Mouse (Mus musculus): ENCODE measurements at regions not wholly inside any gene's neighbourhood (a gene's known extent, or its start where the extent isn't known, plus 50 kb on each side); places are given as distances from the start of the nearest gene placed in this dataset.
"Not testable (repeated sequence)": the region's sequence is repeated elsewhere in the genome, so short reads cannot be mapped to it uniquely, and the experiment has no call there.

GRCm38 (mm10) chr8:8919582-8920503 is 229.5 kb upstream of the Arglu1 start:
- DNase-seq: no peak

DNA sequence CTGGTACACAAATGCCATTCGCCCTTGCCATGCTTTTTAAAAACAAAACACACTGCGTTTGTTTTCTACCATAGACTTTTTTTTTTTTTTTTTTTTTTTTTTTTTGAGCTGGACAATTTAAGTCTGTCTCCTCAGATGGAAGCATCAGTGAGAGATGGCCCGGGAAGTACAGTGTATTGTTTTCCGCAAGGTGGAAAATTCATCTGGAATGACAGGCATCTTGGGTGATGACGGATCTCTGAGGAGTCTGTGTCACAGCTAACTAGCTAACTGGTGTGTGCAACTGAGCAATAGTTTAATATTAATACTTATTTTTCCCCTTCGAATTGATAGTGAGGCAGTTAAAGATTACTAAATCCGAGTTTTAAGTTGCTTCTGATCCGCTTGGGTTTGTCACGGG is 228.7 kb upstream of the Arglu1 start:
- no peak for DNase-seq

- DNase-seq: no peak
Observed at GRCm38 (mm10) chr8:8907478-8908165, 217.3 kb upstream of the Arglu1 start.

DNA sequence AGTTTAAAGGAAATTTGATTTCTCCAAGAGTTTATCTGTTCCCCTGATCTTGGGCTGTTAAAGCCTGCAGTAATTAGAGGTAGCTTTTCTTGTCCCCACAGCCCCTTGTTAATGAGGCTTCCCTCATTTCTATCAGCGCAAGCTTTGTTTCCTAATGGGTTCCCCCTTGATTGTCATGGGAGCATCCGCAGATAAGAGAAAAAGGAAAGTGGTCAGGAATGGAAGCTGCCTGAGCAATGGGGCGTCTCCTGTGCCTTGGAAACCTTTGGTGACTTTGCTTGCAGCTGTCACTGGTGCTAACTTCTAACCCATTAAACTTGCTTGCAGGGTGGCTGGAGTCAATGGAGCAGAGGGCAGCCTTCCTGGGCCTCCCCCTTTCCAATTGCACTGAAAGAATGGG is 202.7 kb upstream of the Arglu1 start:
- no peak for DNase-seq

DNA sequence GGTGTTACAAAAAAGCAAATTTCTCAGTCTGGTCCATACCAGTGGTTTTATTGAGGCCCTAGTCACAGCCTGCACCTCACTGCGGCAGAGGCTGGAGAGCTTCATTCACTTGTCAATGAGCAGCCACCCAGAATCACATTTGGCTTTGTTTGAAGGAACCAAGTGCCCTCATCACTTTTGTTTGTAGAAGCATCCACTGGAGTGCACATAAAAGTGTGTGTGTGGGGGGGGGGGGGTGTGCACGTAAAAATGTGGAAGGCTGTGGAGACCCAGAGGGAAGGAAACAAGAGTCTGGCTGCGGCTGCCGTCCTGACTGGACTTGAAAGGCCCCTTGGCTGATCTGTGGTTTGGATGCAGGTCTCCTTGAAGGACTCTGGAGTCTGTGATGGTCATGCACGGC is 187.0 kb upstream of the Arglu1 start:
- no peak for DNase-seq

DNA sequence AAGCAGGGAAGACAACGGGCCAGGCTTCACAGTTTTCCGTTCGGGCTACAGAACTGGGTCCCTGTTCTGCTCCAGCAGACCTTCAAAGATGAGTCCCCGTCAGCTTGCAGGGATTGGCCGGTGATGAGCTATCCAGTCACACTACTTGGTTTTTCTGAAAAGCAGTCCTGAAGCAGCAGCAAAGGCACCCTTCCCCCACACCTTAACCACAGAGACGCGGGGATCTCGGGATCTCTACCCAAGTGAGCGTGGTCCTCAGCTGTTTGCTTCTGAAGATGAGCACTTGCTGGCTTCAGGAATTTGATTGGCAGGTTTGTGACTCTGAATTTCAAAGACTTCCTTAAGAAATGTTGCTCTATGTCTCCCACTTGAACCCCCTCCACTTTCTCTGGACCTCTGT is 186.6 kb upstream of the Arglu1 start:
- DNase-seq: no peak

DNA sequence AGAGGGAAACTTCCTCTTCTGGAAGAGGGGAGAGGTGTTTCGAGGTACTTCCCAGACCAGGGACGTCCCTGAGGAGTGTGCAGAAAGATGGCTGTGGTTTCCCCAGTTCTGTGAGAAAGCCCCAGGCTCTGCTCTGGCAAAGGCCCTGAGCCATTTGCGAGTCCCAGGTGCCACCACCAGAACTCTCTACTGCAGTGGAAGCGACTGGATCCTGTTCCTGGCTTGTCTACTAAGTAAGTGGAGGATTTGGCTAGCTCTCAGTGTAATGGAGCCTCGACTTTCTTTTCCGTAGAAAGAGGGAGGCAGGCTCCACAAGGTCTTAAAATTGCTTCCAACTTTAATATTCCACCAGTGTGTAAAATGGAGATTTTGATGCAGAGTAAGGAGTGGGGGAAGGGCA is 186.1 kb upstream of the Arglu1 start:
- DNase-seq: no peak

DNA sequence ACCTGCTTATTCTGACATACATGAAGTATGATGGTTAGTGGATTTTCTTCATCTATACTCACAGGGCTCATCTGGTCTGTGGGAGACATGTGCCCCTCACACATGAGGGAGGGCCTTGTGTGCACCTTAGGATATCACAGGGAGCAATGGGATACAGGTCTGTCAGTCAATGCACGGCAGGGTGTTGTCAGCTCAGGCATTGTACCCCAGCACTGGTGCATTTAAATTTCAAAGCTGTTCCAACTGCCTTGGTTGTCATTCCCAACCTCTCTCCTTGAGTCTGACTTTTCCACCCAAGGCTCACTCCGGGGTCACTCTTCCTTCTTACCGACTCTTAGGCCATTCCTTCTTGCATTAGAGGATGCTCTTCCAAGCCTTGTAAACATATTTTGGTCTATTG is 181.6 kb upstream of the Arglu1 start:
- DNase-seq: no peak

- no peak for DNase-seq
Observed at GRCm38 (mm10) chr8:8871039-8871438, 180.7 kb upstream of the Arglu1 start.

DNA sequence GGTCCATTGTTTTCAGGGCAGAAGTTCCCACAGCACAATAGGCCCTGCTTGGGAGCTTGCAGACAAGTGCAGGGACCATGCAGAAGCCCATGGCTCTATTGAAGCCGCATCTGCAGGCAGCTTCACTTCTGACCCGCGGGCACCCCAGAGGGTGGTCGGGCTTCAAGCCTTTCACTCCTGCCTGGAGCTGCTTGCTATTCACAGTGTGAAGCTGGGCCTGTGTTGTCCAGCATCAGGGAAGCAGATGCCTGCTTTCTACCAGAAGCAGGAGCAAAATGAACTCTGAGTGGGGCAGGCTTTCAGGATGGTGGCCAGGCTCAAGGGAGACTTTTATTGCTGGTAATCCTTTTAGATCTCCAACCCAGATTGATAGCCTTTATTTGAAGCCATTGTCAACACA is 180.2 kb upstream of the Arglu1 start:
- DNase-seq: no peak

DNA sequence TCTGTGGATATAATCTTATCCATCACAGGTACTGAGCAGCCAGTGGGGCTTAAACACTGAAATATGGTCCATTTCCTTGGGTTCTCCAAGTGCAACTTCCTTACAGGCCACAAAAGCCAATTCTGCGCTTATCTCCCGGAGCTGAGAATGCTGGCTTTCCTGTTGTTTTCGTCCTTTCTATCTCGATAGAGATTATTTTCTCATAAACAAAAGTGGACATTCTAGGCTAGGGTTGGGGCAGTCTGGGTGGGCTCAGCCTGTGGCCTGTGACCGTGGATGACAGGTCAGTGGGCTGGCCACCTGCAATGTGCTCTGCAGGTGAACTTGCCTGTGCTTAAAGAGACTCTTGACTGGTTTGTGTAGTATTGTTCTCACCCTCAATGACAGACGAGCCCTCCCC is 179.0 kb upstream of the Arglu1 start:
- no peak for DNase-seq

DNA sequence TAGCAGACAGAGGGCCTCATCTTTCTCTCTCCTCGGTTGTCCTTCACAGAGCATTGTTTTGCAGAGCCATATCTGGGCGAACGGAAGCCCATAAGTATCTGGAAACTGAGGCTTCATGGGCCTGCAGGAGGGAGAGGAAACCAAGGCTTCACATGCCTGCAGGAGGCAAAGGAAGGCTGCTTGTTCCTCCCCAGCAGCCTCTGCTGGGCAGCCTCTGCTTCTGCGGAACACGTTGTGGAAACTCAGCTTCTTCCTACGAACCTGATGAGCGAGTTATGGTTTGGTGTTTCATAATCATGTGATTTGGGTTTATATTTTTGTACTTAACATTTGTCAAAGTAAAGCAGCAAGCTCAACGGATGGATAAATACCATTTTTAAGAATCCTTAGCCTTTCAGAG is 177.6 kb upstream of the Arglu1 start:
- no peak for DNase-seq

GRCm38 (mm10) chr8:8867126-8867777 is 176.9 kb upstream of the Arglu1 start:
- no peak for DNase-seq

- no peak for DNase-seq
Observed at GRCm38 (mm10) chr8:8862767-8863166, 172.4 kb upstream of the Arglu1 start.

DNA sequence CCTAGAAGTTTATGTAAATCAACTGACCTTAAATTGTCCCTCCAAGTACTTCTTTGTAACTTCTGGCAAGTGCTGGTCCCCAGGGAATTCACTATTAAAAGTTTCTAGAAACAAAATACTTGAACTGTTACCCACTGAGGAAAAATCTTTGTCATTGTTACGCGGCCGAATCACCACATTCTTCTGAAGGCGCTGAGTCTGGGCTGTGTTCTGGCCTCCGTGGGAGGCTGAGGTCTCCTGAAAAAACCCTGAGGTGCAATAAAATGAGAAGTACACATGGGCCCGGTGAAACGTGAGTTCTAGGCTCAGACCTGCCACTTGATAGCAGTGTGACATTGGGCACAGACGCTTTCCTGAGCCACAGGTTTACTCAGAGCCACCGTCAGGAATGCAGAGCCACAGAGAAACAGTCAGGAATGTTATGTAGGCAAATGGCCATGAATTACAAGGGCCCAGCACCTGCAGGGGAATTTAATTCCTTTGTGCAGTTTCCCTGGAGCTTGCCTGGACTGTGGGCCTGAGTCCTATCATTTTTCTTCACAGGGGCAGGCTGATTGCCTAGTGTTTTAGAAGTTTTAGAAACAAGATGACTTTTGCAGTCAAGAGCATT is 171.1 kb upstream of the Arglu1 start:
- no peak for DNase-seq

GRCm38 (mm10) chr8:8858636-8859035 is 168.3 kb upstream of the Arglu1 start:
- DNase-seq: no peak

DNA sequence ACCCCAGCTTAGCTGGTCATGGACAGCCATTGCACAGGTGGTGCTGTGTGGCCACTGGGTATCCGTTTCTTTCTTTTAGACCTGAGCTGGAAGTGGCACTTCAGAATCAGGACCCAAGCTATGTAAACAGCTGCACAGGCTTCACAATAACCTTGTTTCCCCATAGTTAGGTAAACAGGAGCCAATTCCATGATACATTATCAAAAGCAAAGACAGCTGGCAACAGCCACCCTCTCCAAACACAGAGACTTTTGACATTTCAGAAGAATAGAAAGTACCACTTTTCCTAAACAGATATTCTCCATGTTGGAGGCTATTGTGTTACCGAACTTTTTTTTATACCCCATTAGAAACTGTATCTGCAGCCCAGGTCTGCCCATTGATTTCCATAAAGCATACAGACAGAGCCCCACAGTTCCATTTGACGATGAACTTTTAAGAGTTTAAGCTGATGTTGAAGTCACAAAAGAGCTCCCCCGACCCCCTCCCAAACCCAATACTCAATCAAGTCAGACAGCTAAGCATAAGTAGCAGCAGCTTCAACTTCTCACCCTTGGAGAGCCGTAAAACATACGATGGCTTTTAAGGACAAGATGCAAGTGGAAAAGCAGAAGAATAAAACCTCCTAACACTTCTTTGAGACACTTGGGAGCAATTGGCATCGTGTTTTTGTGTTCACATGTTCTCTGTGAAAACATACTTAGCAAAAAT is 162.5 kb upstream of the Arglu1 start:
- no peak for DNase-seq

DNA sequence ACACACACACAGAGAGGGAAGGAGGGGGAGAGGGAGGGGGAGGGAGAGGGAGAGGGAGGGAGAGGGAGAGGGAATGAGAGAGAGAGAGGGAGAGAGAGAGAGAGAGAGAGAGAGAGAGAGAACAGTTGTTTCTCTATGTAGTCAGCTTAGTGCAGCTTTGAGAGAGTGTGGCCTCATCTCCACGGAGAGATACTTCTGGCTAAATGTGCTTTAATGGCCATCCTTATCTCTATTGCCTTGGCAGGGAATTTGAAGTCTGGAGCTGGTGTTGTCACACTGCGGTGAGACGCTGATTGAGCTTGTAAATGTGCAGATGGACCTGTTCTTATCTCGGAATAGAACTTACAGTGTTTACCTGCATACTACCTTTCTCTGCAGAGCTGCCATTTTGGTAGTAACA is 160.9 kb upstream of the Arglu1 start:
- no peak for DNase-seq

DNA sequence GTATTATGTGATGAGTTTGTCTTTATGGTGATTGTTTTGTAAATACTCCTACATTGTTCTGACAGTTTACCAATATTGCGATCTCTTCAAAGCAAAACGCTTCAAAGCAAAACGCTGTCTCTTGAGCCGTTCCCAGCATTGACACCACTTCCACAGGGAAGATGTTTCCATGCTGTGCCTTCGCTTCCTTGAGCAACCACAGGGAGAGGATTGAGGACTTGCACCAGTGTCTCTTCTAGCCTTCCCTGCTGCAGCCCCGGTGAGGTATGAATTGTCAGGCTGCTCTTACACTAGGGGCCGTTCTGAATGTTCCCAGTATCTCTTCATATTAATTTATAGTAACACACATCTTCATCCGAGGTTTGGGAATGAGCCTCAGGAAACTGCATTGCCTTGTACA is 160.4 kb upstream of the Arglu1 start:
- DNase-seq: no peak

- no peak for DNase-seq
Observed at GRCm38 (mm10) chr8:8847579-8847978, 157.3 kb upstream of the Arglu1 start.

DNA sequence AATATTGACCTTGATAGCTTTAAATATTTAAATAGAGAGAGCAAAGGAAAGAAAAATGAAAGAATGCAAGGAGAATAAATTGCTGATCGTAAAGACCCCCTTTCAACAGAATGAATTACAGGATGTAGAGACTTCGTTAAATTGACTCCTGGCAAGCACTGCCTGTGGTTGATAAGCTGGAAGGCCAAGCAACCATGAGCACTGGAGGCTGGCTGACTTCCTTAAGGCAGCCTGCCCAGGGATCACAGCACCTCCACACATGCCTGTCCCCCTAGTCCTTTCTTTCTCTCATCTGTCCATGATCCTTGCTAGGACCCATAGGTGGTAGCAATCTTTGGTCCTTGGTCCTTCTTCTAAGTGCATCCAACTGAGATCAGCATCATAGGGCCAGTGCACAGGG is 152.0 kb upstream of the Arglu1 start:
- no peak for DNase-seq

- not testable (repeated sequence) for DNase-seq
Observed at GRCm38 (mm10) chr8:8836166-8836565, 145.8 kb upstream of the Arglu1 start.

DNA sequence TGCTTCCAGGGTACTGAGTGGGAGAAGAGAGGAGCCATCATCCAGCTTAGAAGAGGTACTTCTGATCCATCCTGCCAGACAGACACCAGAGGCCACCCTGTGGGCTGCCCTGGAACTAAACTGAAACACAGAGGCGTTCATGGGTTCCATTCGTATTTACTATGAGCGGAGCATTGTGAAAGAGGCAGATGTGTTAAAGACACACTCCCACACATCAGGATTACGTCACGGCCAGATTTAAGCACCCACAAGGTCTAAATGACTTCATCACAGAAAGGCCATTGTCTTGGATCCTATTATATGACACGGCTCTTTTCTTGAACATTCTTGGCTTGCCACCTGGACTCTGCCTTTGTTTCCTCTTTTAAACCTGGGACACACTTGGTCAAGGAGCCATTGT is 141.0 kb upstream of the Arglu1 start:
- DNase-seq: no peak

All from B cell, adult 2 months (primary cell).